Mouse (Mus musculus) embryo, embryonic 11.5 days (tissue): ENCODE measurements around the gene Zbtb6.

Source experiments
- DNase-seq: peaks from one replicate; pipeline ENCODE4 v3.0.0-alpha.2; 2012; ENCODE audit warnings: low read depth, low spot score

The Zbtb6 gene

DNA sequence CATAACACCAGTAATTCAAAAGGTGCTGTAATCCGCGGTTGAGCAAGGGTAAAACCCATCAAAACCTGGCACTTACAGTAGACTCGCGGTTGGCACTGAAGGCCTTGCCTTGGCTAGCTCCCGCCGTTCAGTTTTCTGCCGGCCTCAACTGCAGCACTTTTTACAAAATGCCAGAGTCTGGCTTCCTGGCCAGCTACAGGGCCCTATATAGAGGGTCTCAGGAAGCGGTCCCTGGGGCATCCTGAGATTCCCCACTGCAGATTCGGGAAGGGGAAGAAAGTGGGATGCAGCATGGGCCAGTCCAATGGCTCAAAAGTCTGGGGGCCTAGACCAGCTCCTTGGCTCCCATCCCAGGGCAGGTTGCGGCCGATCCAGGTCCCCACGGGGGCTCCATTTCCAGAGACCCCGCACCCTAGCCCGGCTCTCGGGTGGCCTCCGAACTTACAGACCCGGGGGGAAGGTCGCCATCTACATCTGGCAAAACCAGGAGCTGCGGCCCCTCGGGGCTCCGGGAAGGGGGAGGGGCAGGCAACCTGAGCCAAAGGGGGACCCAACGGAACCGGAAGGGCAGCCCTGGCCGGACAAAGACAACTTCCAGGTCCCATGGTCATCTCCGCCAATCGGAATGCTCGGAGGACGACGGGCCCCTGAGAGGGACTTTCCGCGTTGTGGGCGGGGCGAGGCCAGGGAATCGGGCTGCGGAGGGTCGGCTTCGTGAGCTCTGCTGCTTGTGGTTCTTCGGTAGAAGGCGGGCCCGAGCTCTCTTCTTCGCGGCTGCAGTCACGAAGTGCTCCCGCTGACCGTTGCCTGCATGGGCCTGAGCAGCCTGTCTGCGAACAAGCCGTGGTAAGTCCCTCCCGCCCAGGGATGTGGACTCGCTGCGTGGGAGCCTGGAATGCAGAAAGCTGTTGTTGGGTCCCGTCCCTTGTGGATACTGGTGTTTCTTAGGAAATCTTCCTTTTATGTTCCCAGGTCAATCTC lies at the start of gene Zbtb6, which contains the start of the genes Zbtb26 and Rabgap1:
TSS of gene Zbtb6 (minus strand) at position 561 of the 981 bp plus-strand sequence.
TSS of gene Zbtb26 (minus strand) at position 525 of the 981 bp plus-strand sequence.
TSS of gene Rabgap1 (plus strand) at position 669 of the 981 bp plus-strand sequence.
- peak; percentile 93 for DNase-seq

DNA sequence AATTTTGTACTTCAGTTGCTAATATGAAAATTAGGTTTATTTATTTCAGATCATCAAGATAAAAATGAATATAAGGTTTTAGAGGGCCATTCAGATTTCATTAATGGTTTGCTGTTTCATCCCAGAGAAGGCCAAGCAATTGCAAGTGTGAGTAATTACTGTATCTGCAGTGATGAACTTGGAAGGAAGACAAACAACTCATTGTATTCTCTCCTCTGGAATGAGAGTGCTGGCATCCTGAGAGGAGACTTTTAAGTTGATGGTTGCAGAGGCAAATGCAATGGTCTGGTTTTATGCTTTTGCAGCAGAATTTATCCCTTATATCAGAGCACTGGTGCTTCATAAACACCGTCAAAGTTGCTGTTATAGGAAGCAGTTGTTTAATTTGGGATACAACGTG lies 46.0 kb upstream of the Zbtb6 start:
- no peak for DNase-seq

DNA sequence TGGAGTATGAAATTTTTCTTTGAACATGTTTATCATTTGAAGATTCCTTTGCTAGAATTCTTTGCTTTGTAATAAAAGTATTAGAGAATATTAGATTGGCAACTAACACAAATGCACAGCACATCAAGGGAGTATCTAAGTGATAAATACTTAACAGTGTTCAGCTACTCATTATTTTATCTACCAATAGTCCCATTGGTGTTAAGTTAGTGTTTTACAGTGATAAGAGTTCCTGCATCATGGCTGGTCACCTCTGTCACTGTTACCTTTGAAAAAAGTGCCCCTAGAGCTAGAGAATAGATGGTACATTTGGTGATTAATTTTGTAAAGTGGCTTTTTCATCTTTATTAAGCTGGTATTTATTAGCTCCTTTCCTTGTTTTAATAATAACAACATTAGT lies 43.4 kb upstream of the Zbtb6 start:
- no peak for DNase-seq

DNA sequence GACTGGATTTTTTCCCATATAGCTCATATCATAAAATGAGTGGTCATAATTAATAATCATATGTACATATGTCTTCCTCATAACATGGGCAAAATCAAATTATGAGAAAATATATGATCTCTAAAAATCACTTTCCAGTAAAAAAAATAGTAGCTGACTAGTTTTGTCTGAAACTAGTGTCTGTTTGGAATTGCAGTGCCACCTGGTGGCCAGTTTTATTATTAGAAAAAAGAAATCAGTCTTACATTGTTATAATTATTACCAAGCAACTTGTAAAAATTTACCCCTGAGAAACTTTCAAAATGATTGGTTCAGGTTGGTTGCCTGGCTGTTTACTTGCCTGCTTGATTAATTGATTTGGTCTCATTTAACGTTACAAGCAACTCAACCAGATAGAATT lies 42.4 kb upstream of the Zbtb6 start:
- peak; percentile 37 for DNase-seq

DNA sequence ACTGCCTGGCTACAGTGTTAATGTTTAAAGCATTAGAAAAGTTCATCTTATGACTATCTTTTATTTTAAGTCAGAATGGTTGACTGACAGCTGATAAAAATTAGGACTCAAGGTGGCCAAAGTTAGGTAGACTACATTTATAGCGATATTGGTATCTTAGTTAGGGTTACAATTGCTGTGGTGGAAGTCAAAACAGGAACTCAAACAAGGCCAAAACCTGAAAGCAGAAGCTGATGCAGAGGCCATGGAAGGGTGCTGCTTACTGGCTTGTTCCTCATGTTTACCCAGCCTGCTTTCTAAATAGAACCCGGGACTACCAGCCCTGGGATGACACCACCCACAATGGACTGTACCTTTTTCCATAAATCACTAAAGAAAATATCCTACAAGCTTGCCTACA lies 41.2 kb upstream of the Zbtb6 start:
- DNase-seq, result no peak

DNA sequence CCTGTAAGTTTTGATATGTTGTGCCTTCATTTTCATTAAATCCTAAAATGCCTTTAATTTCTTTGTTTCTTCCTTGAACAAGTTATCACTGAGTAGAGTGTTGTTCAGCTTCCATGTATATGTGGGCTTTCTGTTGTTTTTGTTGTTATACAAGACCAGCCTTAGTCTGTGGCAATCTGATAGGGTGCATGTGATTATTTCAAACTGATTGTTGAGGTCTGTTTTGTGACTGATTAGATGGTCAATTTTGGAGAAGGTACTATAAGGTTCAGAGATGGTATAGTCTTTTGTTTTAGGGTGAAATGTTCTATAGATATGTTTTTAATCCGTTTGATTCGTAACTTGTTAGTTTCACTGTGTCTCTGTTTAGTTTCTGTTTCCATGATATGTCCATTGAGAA lies 37.1 kb upstream of the Zbtb6 start:
- no peak for DNase-seq

DNA sequence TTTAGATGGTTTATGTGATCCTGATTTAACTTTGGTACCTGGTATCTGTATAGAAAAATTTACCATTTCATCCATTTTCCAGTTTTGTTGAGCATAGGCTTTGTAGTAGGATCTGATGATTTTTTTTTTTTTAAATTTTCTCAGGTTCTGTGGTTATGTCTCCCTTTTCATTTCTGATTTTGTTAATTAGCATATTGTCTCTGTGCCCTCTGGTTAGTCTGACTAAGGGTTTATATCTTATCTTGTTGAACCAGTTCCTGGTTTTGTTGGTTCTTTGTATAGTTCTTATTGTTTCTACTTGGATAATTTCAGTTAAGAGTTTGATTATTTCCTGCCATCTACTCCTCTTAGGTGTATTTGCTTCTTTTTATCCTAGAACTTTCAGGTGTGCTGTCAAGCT lies 36.6 kb upstream of the Zbtb6 start:
- DNase-seq, result no peak

DNA sequence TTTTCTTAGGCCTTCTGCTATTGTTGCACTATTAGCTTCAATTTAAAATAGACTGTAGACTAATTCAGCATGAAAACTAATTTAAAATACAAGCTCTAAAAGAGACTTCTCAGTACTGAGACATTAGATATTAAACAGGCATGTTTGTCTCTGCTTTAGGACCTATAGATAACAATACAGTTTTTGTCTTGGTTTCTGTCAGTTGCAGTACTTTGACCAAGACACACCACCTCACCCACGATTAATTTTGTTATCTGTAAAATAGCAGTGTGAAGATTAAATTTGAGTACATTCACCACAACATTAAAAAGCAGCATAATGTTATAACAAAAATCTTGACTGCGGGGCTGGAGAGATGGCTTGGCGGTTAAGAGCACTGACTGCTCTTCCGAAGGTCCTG lies 23.3 kb upstream of the Zbtb6 start:
- DNase-seq, result no peak

DNA sequence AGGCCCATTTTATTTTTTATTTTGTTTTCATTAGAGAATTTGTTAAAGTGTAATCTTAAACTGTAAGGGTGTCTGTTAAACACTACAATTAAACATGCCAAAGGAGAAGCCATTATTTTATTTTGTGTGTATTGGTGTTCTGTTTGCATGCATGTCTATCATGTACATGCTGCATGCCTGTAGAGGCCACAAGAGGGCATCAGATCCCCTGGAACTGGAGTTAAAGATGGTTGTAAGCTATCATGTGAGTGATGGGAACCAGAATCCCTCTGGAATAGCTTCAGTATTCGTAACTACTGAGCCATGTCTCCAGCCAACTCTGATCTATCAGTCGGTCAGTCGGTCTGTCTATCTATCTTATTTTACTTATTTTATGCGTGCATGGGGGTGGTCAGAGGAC lies 17.7 kb upstream of the Zbtb6 start:
- no peak for DNase-seq

DNA sequence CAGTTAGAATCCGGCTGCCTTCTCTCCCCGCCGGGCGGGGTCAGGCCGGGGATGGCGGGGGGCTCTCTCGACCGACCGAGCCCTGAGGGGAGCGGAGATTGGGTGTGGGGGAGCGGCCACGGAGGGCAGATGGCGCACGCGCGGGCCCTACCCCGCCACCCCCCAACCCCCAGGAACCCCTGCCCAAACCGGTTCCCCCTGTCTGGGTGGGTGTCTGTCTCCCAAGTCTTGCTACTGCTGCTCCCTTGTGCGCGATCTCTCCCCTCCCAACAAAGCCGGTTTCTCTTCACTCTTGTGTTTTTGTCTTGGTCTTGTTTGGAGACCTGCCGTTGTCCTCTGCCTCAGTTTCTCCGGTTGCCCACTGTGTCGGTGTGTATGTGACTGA lies 9.4 kb upstream of the Zbtb6 start:
- no peak for DNase-seq

DNA sequence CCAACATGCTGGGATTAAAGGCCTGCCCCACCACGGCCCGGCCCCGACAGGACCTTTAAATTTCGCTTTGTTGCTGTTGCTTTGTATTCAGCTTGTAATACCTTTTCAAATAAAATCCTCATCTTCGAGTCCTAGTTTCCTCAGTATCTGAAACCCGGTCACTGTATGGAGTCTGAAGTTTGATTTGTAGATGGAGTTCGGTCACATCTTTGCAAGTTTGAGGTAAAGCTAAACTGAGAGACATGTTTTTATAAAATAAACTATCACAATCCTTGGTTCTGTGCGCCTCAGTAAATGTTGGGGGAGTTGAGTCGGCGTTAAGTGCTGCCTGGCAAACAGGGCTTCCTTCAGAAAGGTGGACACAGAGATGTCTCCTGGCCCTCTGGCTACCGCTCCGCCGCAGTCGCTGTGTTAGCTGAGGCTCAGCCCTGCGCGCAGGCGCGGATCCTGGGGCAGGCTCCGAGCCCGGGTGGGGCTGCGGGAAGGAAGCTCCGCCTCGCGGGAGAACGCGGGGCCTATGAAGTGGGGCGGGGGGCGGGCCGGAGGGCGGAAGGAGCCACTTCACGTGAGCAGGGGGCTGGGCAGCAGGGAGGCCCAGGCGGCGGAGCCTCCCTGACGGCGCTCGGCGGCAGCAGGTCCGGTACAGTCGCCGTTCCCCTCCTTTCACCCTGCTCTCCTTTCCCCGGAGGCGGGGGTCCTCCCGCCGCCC lies 8.8 kb upstream of the Zbtb6 start:
- DNase-seq, result peak; percentile 95

DNA sequence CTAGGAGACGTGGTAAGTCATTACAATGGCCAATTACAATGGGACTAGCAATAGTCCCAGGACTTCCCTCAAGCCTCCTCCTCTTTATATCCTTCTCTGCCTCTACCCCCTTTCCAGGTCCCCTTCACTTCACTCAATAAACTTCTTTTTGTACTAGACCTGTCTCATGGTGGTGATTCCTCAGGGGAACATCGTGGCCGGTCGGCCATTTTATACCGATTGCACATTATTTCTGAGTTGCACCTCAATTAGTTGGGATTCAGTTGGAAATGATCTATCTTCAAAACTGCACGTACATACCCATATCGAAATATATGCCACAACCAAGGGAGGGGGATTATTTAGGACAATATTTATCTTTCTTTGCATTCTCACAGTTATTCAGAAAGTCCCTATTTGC lies 11.4 kb downstream of the Zbtb6 start:
- DNase-seq, result no peak

DNA sequence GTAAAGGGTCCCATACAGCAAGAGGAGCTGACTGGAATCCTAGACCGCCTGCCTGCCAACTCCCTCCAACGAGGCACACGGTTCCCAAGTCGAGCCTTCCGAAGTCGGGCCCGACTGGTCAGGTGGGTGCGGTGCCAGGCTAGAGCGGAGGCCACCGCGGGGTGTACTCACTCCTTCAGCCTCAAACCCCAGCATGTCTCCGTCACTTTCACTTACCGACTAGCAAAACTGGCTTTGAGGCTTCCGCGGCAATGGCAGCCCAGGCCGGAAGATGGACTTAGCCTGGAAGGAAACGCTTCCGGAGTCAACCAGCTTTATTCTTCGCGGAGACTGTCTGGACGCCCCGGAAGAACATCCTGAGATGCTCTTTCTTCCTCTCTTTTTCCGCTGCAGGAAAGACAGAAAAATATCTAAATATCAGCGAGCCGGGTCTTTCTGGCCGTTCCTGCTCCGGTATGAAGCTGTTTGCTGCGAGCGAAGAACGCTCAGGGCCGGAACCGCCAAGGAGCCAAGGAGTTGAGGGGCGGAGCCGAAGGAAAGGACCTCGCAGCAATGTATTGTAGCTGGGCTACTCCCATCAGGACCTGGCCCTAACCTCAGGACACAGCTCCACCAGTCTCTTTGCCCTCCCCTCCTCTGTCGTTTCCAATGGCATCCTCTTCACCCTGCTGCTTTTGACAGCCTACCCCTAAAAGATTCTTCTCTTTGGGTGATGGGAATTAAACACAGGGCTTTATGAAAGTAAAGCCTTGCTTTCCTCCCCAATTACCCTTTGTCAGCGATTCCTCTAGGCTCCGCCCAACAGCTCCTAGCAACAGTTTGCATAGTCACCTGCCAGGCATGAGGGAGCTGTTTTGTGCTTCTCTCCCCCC lies 12.1 kb downstream of the Zbtb6 start:
- DNase-seq, result peak; percentile 75

DNA sequence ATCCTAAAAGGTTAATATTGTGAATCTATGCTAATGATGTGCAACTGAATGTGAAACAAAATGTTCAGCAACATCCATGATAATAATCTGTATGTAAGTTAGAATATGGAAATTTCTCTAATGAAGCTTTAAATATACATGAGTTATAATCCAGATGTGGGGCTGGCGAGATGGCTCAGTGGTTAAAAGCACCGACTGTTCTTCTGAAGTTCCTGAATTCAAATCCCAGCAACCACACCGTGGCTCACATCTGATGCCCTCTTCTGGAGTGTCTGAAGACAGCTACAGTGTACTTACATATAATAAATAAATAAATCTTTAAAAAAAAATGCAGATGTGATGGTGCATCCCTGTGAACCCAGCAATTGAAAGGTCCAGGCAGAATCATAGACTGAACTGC lies 19.3 kb downstream of the Zbtb6 start:
- DNase-seq, result no peak

DNA sequence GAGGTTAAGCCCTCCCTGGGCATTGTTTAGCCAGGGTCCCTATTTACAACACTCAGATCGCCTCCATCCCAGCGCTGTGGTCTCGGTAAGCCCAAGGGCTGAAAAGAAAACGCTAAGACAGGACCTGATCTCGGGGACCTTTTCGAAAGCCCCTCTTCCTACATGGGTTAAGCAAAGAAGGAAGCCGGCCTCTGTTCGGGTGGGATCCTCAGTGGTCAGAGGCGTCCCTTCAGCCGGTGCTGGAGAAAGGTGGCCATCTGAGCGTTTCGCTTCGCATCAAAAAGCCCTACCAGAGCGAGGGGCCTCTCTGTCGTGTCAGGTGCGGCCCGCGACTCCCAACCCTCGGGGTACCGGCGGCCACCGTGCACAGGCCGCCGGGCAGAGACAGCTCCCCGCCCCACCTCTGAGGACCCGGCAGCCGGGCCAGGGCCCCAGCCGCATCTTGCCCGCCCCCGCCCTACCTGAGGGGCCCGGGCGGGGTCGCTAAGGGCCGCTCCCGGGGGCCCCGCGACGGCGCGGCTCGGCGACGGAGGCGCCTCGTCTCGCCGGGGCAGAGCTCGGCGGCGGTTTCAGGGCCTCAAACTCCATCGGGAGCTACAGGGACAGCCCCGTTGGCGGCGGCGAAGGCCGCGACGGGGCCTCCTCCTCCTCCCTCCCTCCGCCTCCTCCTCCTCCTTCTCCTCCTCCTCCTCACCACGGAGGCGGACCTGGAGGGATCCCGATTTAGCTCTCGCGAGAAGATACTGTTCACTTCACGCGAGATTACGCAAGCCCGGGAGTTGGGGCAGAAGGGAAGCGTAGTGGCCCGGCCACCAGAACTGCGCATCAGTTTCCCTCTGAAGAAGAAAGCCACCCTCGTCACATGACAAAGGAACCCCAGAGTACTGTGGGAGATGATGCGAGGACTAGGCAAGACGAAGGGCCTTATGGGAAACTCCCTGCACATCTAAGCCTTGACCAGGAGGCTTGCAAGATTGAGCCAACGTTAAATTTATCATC lies 20.4 kb downstream of the Zbtb6 start, which contains the start of gene Rc3h2:
TSS of gene Rc3h2 (minus strand) at position 598 of the 999 bp plus-strand sequence.
- peak; percentile 96 for DNase-seq

DNA sequence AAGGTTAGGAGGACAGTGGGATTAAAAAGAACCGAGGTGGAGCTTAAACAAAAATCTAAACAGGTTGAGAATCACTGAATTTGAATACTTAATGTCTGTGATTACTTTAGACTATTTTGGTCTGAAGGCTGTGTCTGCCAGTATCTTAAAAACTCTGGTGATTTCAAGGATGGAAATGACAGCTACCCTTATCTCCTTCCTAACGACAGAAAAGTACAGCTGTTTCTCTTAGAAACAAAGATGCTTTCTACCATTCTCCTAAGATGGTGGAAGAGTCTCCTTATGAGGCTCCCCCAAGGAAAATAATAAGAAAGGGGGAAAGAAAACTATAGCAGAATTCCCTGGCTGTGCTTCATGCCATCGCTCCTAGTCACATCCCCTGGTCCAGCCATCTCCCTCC lies 21.1 kb downstream of the Zbtb6 start:
- no peak for DNase-seq

DNA sequence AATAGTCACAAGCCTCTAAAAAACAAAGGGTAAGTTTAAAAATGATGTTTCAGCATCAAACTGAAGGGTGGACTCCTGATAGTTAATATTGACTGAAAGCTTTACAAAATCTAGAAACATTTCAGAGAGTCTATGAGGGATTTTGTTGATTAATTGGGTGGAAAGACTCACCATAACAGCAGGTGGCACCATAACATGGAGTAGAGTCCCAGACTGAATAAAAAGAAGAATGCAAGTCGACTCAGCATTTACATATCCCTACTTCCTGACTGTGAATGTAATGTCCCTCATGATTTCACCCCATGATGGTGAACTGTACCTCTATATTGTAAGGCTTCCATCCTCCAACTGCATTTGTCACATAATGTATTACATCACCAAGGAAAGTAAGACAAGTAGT lies 47.4 kb downstream of the Zbtb6 start:
- no peak for DNase-seq

DNA sequence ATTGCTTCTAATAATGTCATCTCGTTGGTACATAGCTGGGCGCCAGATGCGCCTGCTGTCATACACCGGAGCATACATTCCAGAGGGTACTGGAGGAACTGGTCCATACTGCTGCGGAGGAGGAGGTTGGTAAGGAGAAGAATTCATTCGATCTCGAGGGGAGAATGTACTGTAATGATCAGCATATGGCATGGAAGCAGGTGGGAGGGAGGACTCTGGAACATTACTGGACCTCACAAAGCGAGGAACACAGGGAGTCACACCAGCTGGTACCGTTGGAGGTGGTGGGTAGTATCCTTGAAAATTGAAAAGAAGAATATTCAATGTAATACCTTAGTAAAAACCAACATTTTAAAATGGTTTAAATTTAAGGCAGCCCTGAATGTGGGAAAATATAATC lies 60.0 kb downstream of the Zbtb6 start:
- DNase-seq, result no peak

DNA sequence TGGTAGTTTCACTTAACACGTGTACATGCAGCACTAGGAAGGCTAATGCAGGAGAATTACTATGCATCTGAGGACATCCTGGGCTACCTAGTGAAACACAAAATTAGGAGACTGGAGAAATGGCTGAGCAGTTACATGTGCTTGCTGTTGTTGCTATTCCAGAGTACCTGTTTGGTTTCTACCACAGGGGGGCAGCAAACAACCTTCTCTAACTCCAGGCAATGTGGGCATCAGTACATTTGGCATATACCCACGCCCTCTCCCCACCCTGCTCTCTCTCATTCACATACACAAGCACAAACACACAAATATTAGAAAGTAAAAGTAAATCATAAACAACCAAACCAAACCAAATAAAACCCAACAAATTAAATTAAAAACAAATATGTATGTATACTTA lies 62.8 kb downstream of the Zbtb6 start:
- peak; percentile 40 for DNase-seq

DNA sequence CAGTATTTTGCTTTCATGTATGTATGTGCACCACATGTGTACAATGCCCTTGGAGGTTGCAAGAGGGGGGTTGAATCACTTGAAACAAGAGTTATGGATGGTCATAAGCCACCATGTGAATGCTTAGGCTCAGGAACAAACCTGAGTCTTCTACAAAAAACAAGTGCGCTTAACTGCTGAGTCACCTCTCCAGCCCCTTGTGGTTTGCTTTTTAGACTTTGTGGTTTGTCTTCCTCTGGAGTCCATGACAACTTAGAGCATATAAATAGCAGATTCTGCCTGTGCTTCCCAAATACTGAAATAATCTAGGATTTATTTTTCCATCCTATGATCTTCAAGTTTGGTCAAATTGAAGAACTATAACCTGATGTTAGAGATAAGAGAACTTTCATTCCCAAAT lies 67.0 kb downstream of the Zbtb6 start:
- no peak for DNase-seq
